Mouse (Mus musculus) liver, postnatal 0 days (tissue): Measurements from ENCODE around the gene Rps6kl1.

Experiments used
- CTCF ChIP-seq: sonication (generic); IDR thresholded peaks from 2 replicates; pipeline ENCODE4 v1.5.1; 2016; ENCODE audit warnings: antibody characterized with exemption, low read depth
- EP300 ChIP-seq: IDR thresholded peaks from 2 replicates; pipeline ENCODE4 v1.6.1; 2016; ENCODE audit warnings: antibody characterized with exemption, low read depth, mild to moderate bottlenecking

DNA sequence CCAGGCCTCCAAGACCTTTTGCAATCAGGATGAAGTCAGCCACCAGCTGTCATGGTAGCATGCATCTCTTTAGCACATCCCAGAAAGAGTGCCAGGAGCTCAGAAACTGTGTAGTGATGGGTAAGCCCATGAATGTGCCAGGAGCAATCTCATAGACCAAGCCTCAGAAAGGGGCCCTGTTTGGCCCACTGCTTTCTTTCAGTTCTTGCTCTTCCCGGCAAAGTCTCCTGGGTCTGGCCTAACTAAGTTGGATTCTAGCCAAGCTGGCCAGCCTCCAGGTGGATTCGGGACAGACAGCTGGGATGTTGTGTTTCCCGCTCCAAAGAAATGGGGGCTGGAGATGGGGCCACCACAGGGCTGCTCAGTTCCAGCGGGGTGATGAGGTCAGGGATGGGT, 43.6 kb upstream of the Rps6kl1 start:
- no peak for TF ChIP-seq CTCF
- TF ChIP-seq EP300 = no peak
